Mouse (Mus musculus) midbrain, embryonic 14.5 days (tissue): ENCODE measurements at regions not wholly inside any gene's neighbourhood (a gene's known extent, or its start where the extent isn't known, plus 50 kb on each side); places are given as distances from the start of the nearest gene placed in this dataset.

Experiments
- ATAC-seq: fragments of 200-750 bp; cut with Nextera tagmentation; 2 replicates; pipeline ENCODE4 v1.8.0; 2017; ENCODE audit warnings: moderate number of reproducible peaks, moderate library complexity; ENCODE audit not compliant: low FRiP score, low TSS enrichment
- DNase-seq: peaks from one replicate; pipeline ENCODE4 v3.0.0-alpha.2; 2015
- H3K27ac ChIP-seq: fragments of 300-500 bp; sonication (generic); replicated peaks from 2 replicates; pipeline ENCODE4 v1.5.1; 2014; ENCODE audit warnings: mild to moderate bottlenecking, low read depth, low read length, moderate library complexity
- H3K27me3 ChIP-seq: fragments of 300-500 bp; sonication (generic); 2 replicates; pipeline ENCODE4 v1.6.1; 2014; ENCODE audit warnings: low read length, control low read depth, mixed read lengths; ENCODE audit not compliant: control insufficient read depth, insufficient read depth
- H3K36me3 ChIP-seq: fragments of 300-500 bp; sonication (generic); 2 replicates; pipeline ENCODE4 v1.6.1; 2014; ENCODE audit warnings: low read length, control low read depth; ENCODE audit not compliant: control insufficient read depth, insufficient read depth
- H3K4me1 ChIP-seq: fragments of 300-500 bp; sonication (generic); 2 replicates; pipeline ENCODE4 v1.6.1; 2014; ENCODE audit warnings: mild to moderate bottlenecking, antibody characterized with exemption, low read length, control low read depth; ENCODE audit not compliant: control insufficient read depth, insufficient read depth
- H3K4me2 ChIP-seq: fragments of 300-500 bp; sonication (generic); 2 replicates; pipeline ENCODE4 v1.6.1; 2014; ENCODE audit warnings: mild to moderate bottlenecking, low read length, moderate library complexity
- H3K4me3 ChIP-seq: fragments of 300-500 bp; sonication (generic); replicated peaks from 2 replicates; pipeline ENCODE4 v1.5.1; 2014; ENCODE audit warnings: low read depth, low read length
- H3K9ac ChIP-seq: fragments of 300-500 bp; sonication (generic); replicated peaks from 2 replicates; pipeline ENCODE4 v1.6.1; 2014; ENCODE audit warnings: mild to moderate bottlenecking, low read length, moderate library complexity
- H3K9me3 ChIP-seq: fragments of 300-500 bp; sonication (generic); 2 replicates; pipeline ENCODE4 v1.6.1; 2016; ENCODE audit warnings: low read length, control low read depth, mixed read lengths; ENCODE audit not compliant: control insufficient read depth
- WGBS: fragments of 180-500 bp; shearing (Covaris S2); extraction: QIAGEN DNeasy Blood & Tissue Kit; methylation state at CpG from one replicate; pipeline ENCODE4 v1.1.7; 2014; 5-methylcytosine and 5-hydroxymethylcytosine counted together

DNA sequence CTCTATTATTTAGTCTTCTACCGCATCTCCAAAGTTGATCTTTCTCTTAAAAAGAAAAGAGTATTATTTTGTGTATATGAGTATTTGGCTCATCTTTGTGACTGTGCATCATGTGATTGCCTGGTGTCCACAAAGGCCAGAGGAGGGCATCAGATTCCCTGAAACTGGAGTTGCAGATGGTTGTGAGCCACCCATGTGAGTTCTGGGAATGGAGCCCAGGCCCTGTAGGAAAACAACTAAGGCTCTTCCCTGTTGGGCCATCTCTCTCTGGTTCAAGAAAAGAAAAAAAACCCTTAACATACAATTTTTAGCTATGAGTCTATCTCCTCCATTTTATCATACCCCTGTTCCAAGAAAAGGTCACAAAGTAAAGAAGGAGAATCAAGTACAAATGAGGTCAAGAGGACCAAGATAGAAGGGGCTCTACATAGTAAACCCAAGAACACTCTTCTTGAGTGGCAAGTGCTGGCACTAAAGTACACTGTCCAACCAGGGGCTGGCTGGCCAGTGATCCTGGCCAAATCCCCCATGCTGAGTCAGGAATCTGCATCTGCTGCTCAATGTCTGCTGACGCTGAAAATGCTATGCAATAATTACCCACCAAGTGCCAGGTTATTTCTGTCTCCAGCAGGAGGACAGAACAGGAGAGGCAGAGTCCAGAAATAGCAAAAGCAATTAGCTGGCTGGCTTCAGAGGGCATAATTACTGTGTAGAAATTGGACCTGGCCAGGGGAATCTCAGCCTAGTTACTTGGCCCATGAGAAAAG, 108.2 kb upstream of the B3gat1 start:
- no peak overlapping the region for H3K27ac ChIP-seq
- no peak overlapping the region for H3K4me2 ChIP-seq
- no peak overlapping the region for H3K4me3 ChIP-seq
- H3K36me3 ChIP-seq, result no peaks in the 10 kb centered on the region
- no peaks in the 10 kb centered on the region for H3K9me3 ChIP-seq
- H3K27me3 ChIP-seq, result no peaks in the 10 kb centered on the region
- ATAC-seq (no peak), DNase-seq (no peak)
- WGBS, result 88% methylated on average over 2 of the region's 2 CpGs
- H3K4me1 ChIP-seq, result no peaks in the 10 kb centered on the region
- no peak overlapping the region for H3K9ac ChIP-seq

DNA sequence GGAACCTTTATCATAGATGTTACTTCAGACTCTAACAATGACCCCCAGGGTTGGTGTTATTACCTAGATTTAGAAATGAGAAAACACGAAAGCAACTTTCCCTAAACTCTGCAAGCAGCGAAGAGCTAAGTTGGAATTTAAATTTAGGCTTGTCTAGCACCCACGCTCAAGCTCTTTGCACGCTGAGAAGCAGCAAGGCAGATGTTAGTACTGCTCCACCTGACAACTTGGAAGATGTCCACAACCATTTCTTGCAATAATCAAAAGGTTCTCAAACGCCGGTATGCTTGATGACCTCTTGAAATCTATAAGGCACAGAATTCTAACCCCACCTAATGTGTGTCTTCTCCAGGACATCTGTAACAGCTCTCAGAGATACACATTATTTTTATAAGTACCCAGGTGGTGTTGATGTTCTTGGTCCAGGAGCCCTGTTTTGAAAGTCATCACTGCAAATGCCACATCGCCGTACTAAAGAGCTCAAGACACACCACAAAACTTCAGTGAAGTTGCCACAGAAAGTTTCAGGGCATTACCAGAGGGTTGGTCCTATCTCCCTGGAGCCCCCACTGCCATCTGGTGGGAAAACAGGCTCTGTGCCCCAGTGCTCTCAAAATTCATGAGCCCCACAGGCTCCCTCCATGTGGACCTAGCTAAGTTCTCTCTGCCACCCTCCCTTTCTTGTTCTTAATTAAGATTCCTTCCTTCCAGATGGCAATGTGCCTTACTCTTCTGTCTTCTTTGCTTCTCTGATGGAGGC, 100.5 kb upstream of the B3gat1 start:
- Histone ChIP-seq H3K4me1 (no peaks in the 10 kb centered on the region), H3K9me3 (no peaks in the 10 kb centered on the region), H3K4me2 (no peak overlapping the region), H3K9ac (no peak overlapping the region), H3K4me3 (no peak overlapping the region), H3K27ac (no peak overlapping the region), H3K27me3 (no peaks in the 10 kb centered on the region), H3K36me3 (no peaks in the 10 kb centered on the region)
- WGBS, result 92% methylated on average over 8 of the region's 8 CpGs
- no peak for ATAC-seq
- no peak for DNase-seq

DNA sequence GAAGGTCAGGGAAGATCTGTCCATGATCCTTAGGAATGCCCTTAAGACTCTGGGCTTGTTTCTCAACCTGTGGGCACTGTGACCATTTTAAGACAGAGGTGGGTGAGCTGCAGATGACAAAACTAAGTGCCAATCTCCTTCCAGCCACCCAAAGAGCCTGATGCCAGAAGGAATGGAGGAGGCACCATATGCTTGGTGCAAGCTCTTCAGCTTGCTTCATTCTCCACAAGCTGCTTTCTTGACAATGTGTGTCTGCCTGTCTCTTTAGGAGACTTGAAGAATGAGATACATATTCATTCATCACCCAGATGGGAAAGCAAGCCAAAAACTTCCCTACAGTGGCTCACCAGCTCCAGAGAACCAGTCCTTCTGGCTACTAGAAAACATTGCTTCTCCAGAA, 98.3 kb upstream of the B3gat1 start:
- Histone ChIP-seq H3K4me3 (no peak overlapping the region), H3K36me3 (no peaks in the 10 kb centered on the region), H3K27ac (no peak overlapping the region), H3K9me3 (no peaks in the 10 kb centered on the region), H3K27me3 (no peaks in the 10 kb centered on the region), H3K4me2 (no peak overlapping the region), H3K9ac (no peak overlapping the region), H3K4me1 (no peaks in the 10 kb centered on the region)
- ATAC-seq, result no peak
- DNase-seq, result no peak

DNA sequence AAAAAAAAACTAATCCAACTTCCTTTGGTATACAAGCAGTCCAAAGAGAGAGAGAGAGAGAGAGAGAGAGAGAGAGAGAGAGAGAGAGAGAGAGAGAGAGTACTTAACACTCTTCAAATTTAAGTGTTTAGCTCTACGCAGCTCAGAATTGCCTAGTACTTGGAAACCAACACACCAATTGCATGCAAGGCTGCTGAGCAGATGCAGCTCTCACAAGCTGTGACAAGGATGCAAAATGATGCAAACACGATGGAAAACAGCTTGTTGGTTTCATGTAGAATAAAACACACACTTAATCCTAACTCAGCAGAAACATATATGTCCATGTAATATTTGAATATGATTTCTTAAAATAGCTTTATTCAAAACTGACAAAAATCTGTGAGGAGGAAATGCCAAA, 94.9 kb upstream of the B3gat1 start:
- H3K27me3 ChIP-seq, result no peaks in the 10 kb centered on the region
- H3K36me3 ChIP-seq, result no peaks in the 10 kb centered on the region
- no peak overlapping the region for H3K4me3 ChIP-seq
- H3K4me1 ChIP-seq, result no peaks in the 10 kb centered on the region
- WGBS, result 90% methylated on average over 2 of the region's 2 CpGs
- H3K27ac ChIP-seq, result no peak overlapping the region
- H3K4me2 ChIP-seq, result no peak overlapping the region
- H3K9me3 ChIP-seq, result no peaks in the 10 kb centered on the region
- DNase-seq, result no peak
- no peak for ATAC-seq
- no peak overlapping the region for H3K9ac ChIP-seq

DNA sequence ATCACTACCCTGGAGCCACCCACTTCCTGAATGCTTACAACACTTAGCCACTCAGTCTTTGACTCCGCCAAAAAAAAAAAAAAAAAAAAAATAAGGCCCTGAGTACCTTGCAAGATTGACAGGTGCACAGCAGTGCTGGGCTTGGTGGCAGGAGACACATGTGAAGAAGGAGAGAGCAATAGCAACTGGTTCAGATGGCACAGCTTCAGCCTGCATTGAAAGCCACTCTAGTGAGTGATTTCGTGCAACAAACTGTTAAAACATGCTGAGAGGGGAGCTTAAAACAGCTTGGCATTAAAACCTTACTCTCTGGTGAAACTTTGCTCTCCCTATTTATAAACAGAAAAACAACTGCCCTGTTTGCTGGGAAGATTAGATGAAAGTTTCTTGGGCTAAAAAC, 91.2 kb upstream of the B3gat1 start:
- no peaks in the 10 kb centered on the region for H3K9me3 ChIP-seq
- 85% methylated on average over 2 of the region's 2 CpGs for WGBS
- no peak overlapping the region for H3K4me3 ChIP-seq
- DNase-seq, result no peak
- H3K27me3 ChIP-seq, result no peaks in the 10 kb centered on the region
- H3K4me1 ChIP-seq, result no peaks in the 10 kb centered on the region
- H3K9ac ChIP-seq, result no peak overlapping the region
- H3K36me3 ChIP-seq, result no peaks in the 10 kb centered on the region
- no peak overlapping the region for H3K27ac ChIP-seq
- H3K4me2 ChIP-seq, result no peak overlapping the region
- ATAC-seq, result no peak

DNA sequence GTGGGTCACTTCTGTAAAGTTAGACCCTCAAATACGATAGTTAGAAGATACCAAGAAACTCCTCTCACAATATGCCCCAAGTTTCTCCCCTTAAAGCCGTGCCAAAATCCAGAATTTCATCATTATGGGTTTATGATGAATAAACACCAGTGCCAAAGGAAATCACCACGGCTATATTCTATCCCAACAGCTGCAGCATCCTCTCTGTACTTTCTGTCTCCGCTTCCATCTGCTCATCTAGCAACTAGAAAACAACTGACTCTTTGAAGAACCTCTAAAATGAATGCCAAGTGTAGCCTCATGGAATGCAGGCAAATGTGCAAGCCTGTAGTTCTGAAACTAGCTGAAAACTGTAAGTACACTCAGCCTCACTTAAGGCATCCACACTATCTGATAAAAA, 90.7 kb upstream of the B3gat1 start:
- 89% methylated on average over 4 of the region's 4 CpGs for WGBS
- no peaks in the 10 kb centered on the region for H3K27me3 ChIP-seq

DNA sequence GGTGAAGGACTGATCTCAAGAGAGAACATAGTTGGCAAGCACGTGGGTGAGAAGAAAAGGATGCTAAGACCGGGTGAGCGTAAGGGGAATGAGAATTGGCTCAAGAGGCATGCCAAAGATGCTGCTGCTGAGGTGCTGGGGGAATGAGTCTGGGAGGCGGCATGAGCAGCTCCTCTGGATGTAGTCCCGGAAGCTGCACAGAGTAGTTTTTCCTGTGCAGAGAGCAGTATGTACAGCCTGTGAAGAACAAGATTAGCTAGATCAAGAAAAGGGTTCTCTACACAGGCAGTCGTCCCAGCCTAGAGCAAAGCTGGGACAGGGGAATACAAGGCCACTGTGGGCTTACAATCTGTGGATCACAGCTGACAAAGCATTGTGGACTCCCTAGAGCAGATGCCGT, 84.0 kb upstream of the B3gat1 start:
- no peaks in the 10 kb centered on the region for H3K4me1 ChIP-seq
- no peaks in the 10 kb centered on the region for H3K9me3 ChIP-seq
- no peak for ATAC-seq
- H3K4me2 ChIP-seq, result no peak overlapping the region
- DNase-seq, result no peak
- WGBS, result 80% methylated on average over 7 of the region's 7 CpGs
- H3K9ac ChIP-seq, result no peak overlapping the region
- no peak overlapping the region for H3K27ac ChIP-seq
- H3K36me3 ChIP-seq, result no peaks in the 10 kb centered on the region
- H3K27me3 ChIP-seq, result no peaks in the 10 kb centered on the region
- no peak overlapping the region for H3K4me3 ChIP-seq

More for the DNA sequence above, 90.7 kb upstream of the B3gat1 start:
- Histone ChIP-seq H3K4me2 (no peak overlapping the region), H3K9me3 (no peaks in the 10 kb centered on the region), H3K9ac (no peak overlapping the region), H3K36me3 (no peaks in the 10 kb centered on the region), H3K27ac (no peak overlapping the region), H3K4me1 (no peaks in the 10 kb centered on the region), H3K4me3 (no peak overlapping the region)
- no peak for DNase-seq
- no peak for ATAC-seq

DNA sequence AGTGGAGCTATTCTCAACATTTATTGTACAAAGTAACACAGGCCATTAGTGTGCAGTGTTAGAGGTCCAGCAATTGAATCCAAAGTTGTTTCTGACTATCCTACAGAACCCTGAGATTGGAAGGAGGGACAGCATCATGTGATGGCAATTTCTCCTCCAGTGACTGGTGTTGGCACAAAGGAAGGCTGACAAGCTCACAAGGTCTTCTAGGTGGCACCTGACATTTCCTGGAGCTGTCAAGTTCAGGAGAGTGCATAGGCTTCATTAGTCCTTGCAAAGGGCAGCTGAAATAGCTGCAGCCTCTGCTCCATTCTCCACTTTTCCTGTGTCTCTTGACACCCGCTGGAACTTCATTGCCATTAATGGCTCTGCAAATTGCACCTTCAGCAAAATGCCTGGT, 80.6 kb upstream of the B3gat1 start:
- Histone ChIP-seq H3K4me2 (no peak overlapping the region), H3K9ac (no peak overlapping the region), H3K4me1 (no peaks in the 10 kb centered on the region), H3K27me3 (no peaks in the 10 kb centered on the region), H3K9me3 (no peaks in the 10 kb centered on the region), H3K4me3 (no peak overlapping the region), H3K36me3 (no peaks in the 10 kb centered on the region), H3K27ac (no peak overlapping the region)
- ATAC-seq (no peak), DNase-seq (no peak)
- 95% methylated on average over 1 of the region's 1 CpGs for WGBS

DNA sequence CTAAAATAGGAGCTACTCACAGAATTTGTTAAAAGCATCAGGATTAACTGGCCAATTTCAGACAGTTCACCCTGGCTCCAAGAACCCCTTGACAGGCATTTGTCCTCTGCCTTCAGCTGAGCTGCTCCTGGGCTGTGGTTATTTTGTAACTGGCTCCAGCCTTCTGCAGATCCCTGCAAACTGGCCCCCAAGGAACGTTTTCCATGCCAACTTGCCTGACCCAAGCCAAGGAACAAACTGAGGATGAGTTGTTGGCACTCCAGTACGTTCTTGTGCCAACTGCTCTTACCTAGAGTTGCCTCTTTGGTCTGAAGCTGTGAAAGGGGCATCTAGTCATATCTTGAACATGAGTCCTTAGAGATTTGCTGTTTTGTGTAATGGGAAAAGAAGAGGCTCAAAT, 74.2 kb upstream of the B3gat1 start:
- no peak overlapping the region for H3K27ac ChIP-seq
- H3K4me1 ChIP-seq, result no peaks in the 10 kb centered on the region
- ATAC-seq (no peak), DNase-seq (no peak)
- no peak overlapping the region for H3K4me2 ChIP-seq
- H3K4me3 ChIP-seq, result no peak overlapping the region
- H3K9ac ChIP-seq, result no peak overlapping the region
- 66% methylated on average over 2 of the region's 2 CpGs for WGBS
- no peaks in the 10 kb centered on the region for H3K36me3 ChIP-seq
- H3K9me3 ChIP-seq, result no peaks in the 10 kb centered on the region
- H3K27me3 ChIP-seq, result no peaks in the 10 kb centered on the region
